Mouse (Mus musculus) gastrocnemius, postnatal 10 days (tissue): ENCODE results near the gene Fcrlb. TPM values are rescaled to one million over a fixed set of nuclear protein-coding genes. Genes with fewer than 3 reads are reported as not detected.
"Not testable (repeated sequence)": the region's sequence is repeated elsewhere in the genome, so short reads cannot be mapped to it uniquely, and the experiment has no call there.

Source experiments
- DNase-seq: peaks from one replicate; pipeline ENCODE4 v3.0.0; 2021; ENCODE audit warnings: mixed read lengths
- long read RNA-seq, 2 experiments: library from polyadenylated mRNA; stranded (forward); transcript quantifications; one replicate each; pipeline ENCODE4 v2.0.0; 2021
- total RNA-seq, 2 experiments: library from RNA; stranded (reverse); gene quantifications; 2 replicates each; pipeline ENCODE4 v1.2.3; 2021

The Fcrlb gene
- total RNA-seq, result not detected
- long read RNA-seq, experiment 1, result 0 reads
- long read RNA-seq, experiment 2, result 0 reads

- DNase-seq, result no peak
Observed at GRCm38 (mm10) chr1:170912891-170913615, at the start of gene Fcrlb. Gene Fcrlb, minus strand, starts transcription at chr1:170912941.

- no peak for DNase-seq
Observed at GRCm38 (mm10) chr1:170962301-170962700, 49.6 kb upstream of the Fcrlb start.

GRCm38 (mm10) chr1:170961101-170961500 lies 48.4 kb upstream of the Fcrlb start:
- DNase-seq, result no peak

- no peak for DNase-seq
Observed at GRCm38 (mm10) chr1:170959791-170960190, 47.0 kb upstream of the Fcrlb start.

GRCm38 (mm10) chr1:170958225-170958624 lies 45.5 kb upstream of the Fcrlb start:
- DNase-seq, result no peak

GRCm38 (mm10) chr1:170953192-170953591 lies 40.5 kb upstream of the Fcrlb start:
- DNase-seq, result no peak

- DNase-seq, result no peak
Observed at GRCm38 (mm10) chr1:170950772-170951171, 38.0 kb upstream of the Fcrlb start.

GRCm38 (mm10) chr1:170944908-170945307 lies 32.2 kb upstream of the Fcrlb start:
- DNase-seq, result not testable (repeated sequence)

GRCm38 (mm10) chr1:170944151-170944550 lies 31.4 kb upstream of the Fcrlb start:
- DNase-seq, result not testable (repeated sequence)

- DNase-seq, result no peak
Observed at GRCm38 (mm10) chr1:170939255-170939654, 26.5 kb upstream of the Fcrlb start.

- no peak for DNase-seq
Observed at GRCm38 (mm10) chr1:170934383-170934782, 21.6 kb upstream of the Fcrlb start.

GRCm38 (mm10) chr1:170933940-170934339 lies 21.2 kb upstream of the Fcrlb start:
- DNase-seq, result no peak

GRCm38 (mm10) chr1:170933386-170933920 lies 20.7 kb upstream of the Fcrlb start:
- DNase-seq, result no peak

- DNase-seq, result no peak
Observed at GRCm38 (mm10) chr1:170932043-170932442, 19.3 kb upstream of the Fcrlb start.

GRCm38 (mm10) chr1:170929245-170929644 lies 16.5 kb upstream of the Fcrlb start:
- DNase-seq, result no peak

GRCm38 (mm10) chr1:170928467-170928866 lies 15.7 kb upstream of the Fcrlb start:
- no peak for DNase-seq

- DNase-seq, result no peak
Observed at GRCm38 (mm10) chr1:170927378-170927777, 14.6 kb upstream of the Fcrlb start, which contains the start of gene Fcrla. Gene Fcrla, minus strand, starts transcription at chr1:170927583.

GRCm38 (mm10) chr1:170926941-170927340 lies 14.2 kb upstream of the Fcrlb start:
- no peak for DNase-seq

GRCm38 (mm10) chr1:170924485-170924884 lies 11.7 kb upstream of the Fcrlb start:
- no peak for DNase-seq

GRCm38 (mm10) chr1:170919308-170919707 lies 6.6 kb upstream of the Fcrlb start:
- no peak for DNase-seq

GRCm38 (mm10) chr1:170915657-170916056 lies 2.9 kb upstream of the Fcrlb start:
- no peak for DNase-seq

GRCm38 (mm10) chr1:170911907-170912660 lies 657 bp downstream of the Fcrlb start:
- no peak for DNase-seq

GRCm38 (mm10) chr1:170908341-170908740 lies 4.4 kb downstream of the Fcrlb start:
- DNase-seq, result no peak
